Mouse (Mus musculus): Measurements from ENCODE around the gene Dnajc5g. TPM values are rescaled to one million over a fixed set of nuclear protein-coding genes. Genes with fewer than 3 reads are reported as not detected.

The Dnajc5g gene
- polyA plus RNA-seq, 1 experiment from 2014 or later = not detected

GRCm38 (mm10) chr5:31154152-31154553 lies 48.1 kb downstream of the Dnajc5g start, which contains the start of gene Mpv17:
Gene Mpv17 (minus strand): TSS chr5:31154251.
- Histone ChIP-seq H3K4me2 (replicated peaks) (peak within 1 kb of the TSS; percentile 85), H3K27ac (peak within 1 kb of the TSS; percentile 79)

More at GRCm38 (mm10) chr5:31154152-31154553, 48.1 kb downstream of the Dnajc5g start, which contains the start of gene Mpv17:
- WGBS = under 1% methylated on average over 19 of the region's 19 CpGs
- no peaks in the 10 kb centered on the region for H3K27me3 ChIP-seq
- peak within 1 kb of the TSS; percentile 59 for H3K9ac ChIP-seq
- peaks cover 10% of the 10 kb centered on the region for H3K4me1 ChIP-seq
- ATAC-seq (ENCODE audit: insufficient number of reproducible peaks, insufficient read depth, low FRiP score, low TSS enrichment) = peak; percentile 92
- peaks cover 45% of the 10 kb centered on the region for H3K36me3 ChIP-seq
- peak within 1 kb of the TSS; percentile 54 for H3K4me3 ChIP-seq
- no peaks in the 10 kb centered on the region for H3K9me3 ChIP-seq

Other genes with a start within 250 kb of the Dnajc5g start
- gene Tmem214, start 238.3 kb upstream of the Dnajc5g start, polyA plus RNA-seq (2016; fragmentation: Nextera tagmentation; extraction: Ambion mirVana) = 78.5 and 85.9 TPM in 2 replicates
- 31.9 and 34.1 TPM in 2 replicates for gene Agbl5, start 217.6 kb upstream of the Dnajc5g start, polyA plus RNA-seq (2016; fragmentation: Nextera tagmentation; extraction: Ambion mirVana)
- gene Ost4, start 198.5 kb upstream of the Dnajc5g start, polyA plus RNA-seq (2016; fragmentation: Nextera tagmentation; extraction: Ambion mirVana) = 346 and 376 TPM in 2 replicates
- 248 and 252 TPM in 2 replicates for gene Emilin1, start 192.9 kb upstream of the Dnajc5g start, polyA plus RNA-seq (2016; fragmentation: Nextera tagmentation; extraction: Ambion mirVana)
- gene Khk, start 184.9 kb upstream of the Dnajc5g start, polyA plus RNA-seq (2016; fragmentation: Nextera tagmentation; extraction: Ambion mirVana) = 13.7 and 14.2 TPM in 2 replicates
- 4.5 and 5.7 TPM in 2 replicates for gene Cgref1, start 160.7 kb upstream of the Dnajc5g start, polyA plus RNA-seq (2016; fragmentation: Nextera tagmentation; extraction: Ambion mirVana)
- 129 and 133 TPM in 2 replicates for gene Preb, start 145.9 kb upstream of the Dnajc5g start, polyA plus RNA-seq (2016; fragmentation: Nextera tagmentation; extraction: Ambion mirVana)
- gene Tcf23, start 137.6 kb upstream of the Dnajc5g start, polyA plus RNA-seq (2016; fragmentation: Nextera tagmentation; extraction: Ambion mirVana) = not detected in 2 replicates
- gene Atraid, start 58.0 kb upstream of the Dnajc5g start, polyA plus RNA-seq (2016; fragmentation: Nextera tagmentation; extraction: Ambion mirVana) = 117 and 118 TPM in 2 replicates
- gene Slc5a6, start 57.4 kb upstream of the Dnajc5g start, polyA plus RNA-seq (2016; fragmentation: Nextera tagmentation; extraction: Ambion mirVana) = 11.8 and 12.4 TPM in 2 replicates
- 40.6 and 41.0 TPM in 2 replicates for gene Cad, start 51.5 kb upstream of the Dnajc5g start, polyA plus RNA-seq (2016; fragmentation: Nextera tagmentation; extraction: Ambion mirVana)
- gene Slc30a3, start 2.0 kb downstream of the Dnajc5g start, polyA plus RNA-seq (2016; fragmentation: Nextera tagmentation; extraction: Ambion mirVana) = 0.22 and 0.52 TPM in 2 replicates
- gene Trim54, start 10.4 kb downstream of the Dnajc5g start, polyA plus RNA-seq (2016; fragmentation: Nextera tagmentation; extraction: Ambion mirVana) = 1.4 and 1.7 TPM in 2 replicates
- not detected in 2 replicates for gene Ucn, start 32.5 kb downstream of the Dnajc5g start, polyA plus RNA-seq (2016; fragmentation: Nextera tagmentation; extraction: Ambion mirVana)
- 64.8 and 72.0 TPM in 2 replicates for gene Mpv17, start 48.0 kb downstream of the Dnajc5g start, polyA plus RNA-seq (2016; fragmentation: Nextera tagmentation; extraction: Ambion mirVana)
- gene Gm29609, start 73.6 kb downstream of the Dnajc5g start, polyA plus RNA-seq (2016; fragmentation: Nextera tagmentation; extraction: Ambion mirVana) = 1.3 and 2.3 TPM in 2 replicates
- 95.9 and 104 TPM in 2 replicates for gene Gtf3c2, start 73.9 kb downstream of the Dnajc5g start, polyA plus RNA-seq (2016; fragmentation: Nextera tagmentation; extraction: Ambion mirVana)
- gene Snx17, start 86.9 kb downstream of the Dnajc5g start, polyA plus RNA-seq (2016; fragmentation: Nextera tagmentation; extraction: Ambion mirVana) = 152 TPM in 2 replicates
- gene Eif2b4, start 87.1 kb downstream of the Dnajc5g start, polyA plus RNA-seq (2016; fragmentation: Nextera tagmentation; extraction: Ambion mirVana) = 70.2 and 74.4 TPM in 2 replicates
- gene Zfp513, start 96.0 kb downstream of the Dnajc5g start, polyA plus RNA-seq (2016; fragmentation: Nextera tagmentation; extraction: Ambion mirVana) = 18.7 and 20.0 TPM in 2 replicates
- 144 and 147 TPM in 2 replicates for gene Ppm1g, start 114.4 kb downstream of the Dnajc5g start, polyA plus RNA-seq (2016; fragmentation: Nextera tagmentation; extraction: Ambion mirVana)
- 151 and 155 TPM in 2 replicates for gene Nrbp1, start 134.6 kb downstream of the Dnajc5g start, polyA plus RNA-seq (2016; fragmentation: Nextera tagmentation; extraction: Ambion mirVana)
- gene Gm9970, start 134.9 kb downstream of the Dnajc5g start, polyA plus RNA-seq (2016; fragmentation: Nextera tagmentation; extraction: Ambion mirVana) = 0.43 and 1.1 TPM in 2 replicates
- 14.7 and 18.6 TPM in 2 replicates for gene Krtcap3, start 145.4 kb downstream of the Dnajc5g start, polyA plus RNA-seq (2016; fragmentation: Nextera tagmentation; extraction: Ambion mirVana)
- gene Ift172, start 184.8 kb downstream of the Dnajc5g start, polyA plus RNA-seq (2016; fragmentation: Nextera tagmentation; extraction: Ambion mirVana) = 53.6 and 58.0 TPM in 2 replicates
- gene Fndc4, start 189.8 kb downstream of the Dnajc5g start, polyA plus RNA-seq (2016; fragmentation: Nextera tagmentation; extraction: Ambion mirVana) = 91.0 and 94.6 TPM in 2 replicates
- gene Gckr, start 191.2 kb downstream of the Dnajc5g start, polyA plus RNA-seq (2016; fragmentation: Nextera tagmentation; extraction: Ambion mirVana) = 0.17 and 0.32 TPM in 2 replicates

Data from embryonic facial prominence, embryonic 12.5 days (tissue).